Mouse (Mus musculus): ENCODE data around the gene Kndc1. TPM values are rescaled to one million over a fixed set of nuclear protein-coding genes. Genes with fewer than 3 reads are reported as not detected.

Kndc1 gene
- total RNA-seq, 1 experiment from 2014 or later: 1.1 TPM

- peak; percentile 26 for DNase-seq
Observed at GRCm38 (mm10) chr7:139905661-139906060, 11.2 kb downstream of the Kndc1 start.

DNA sequence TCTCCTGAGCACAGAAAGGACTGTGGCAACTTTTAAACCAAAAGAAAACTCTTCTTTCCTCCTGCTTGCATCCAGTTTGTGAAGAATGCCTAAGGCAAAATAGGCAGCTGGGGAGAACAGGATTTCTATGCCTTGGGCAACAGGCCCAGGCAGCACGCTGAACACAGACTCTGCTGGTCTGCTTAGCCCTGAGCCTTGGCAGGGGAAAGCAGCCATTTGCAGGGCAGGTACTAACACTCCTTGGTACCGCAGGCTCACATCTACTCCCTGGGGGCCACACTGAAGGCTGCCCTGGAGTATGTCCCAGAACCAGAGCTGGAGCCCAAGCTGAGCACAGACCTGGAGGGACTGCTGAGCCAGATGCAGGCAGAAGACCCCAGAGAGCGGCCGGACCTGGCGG, 13.7 kb downstream of the Kndc1 start:
- DNase-seq: no peak

DNA sequence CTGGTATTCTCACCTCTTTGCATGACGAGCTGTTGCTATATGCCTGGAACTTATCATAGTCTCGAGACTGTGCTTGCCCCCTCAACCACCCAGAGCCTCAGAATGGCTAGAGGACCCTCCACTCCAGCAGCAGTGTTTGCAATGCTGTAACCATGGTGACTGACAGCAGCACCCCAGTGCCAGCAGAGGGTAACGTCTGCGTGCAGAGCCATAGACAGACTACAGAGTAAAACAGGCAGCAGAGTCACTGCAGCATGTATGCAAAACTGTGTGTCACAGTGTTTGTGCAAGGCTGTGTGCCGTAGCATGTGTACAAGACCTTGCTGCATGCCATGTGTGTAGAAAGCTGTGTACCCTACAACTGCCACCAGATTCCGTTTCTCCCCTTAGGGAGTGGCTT, 15.0 kb downstream of the Kndc1 start:
- DNase-seq: no peak

- DNase-seq: no peak
Observed at GRCm38 (mm10) chr7:139910204-139910835, 15.8 kb downstream of the Kndc1 start.

DNA sequence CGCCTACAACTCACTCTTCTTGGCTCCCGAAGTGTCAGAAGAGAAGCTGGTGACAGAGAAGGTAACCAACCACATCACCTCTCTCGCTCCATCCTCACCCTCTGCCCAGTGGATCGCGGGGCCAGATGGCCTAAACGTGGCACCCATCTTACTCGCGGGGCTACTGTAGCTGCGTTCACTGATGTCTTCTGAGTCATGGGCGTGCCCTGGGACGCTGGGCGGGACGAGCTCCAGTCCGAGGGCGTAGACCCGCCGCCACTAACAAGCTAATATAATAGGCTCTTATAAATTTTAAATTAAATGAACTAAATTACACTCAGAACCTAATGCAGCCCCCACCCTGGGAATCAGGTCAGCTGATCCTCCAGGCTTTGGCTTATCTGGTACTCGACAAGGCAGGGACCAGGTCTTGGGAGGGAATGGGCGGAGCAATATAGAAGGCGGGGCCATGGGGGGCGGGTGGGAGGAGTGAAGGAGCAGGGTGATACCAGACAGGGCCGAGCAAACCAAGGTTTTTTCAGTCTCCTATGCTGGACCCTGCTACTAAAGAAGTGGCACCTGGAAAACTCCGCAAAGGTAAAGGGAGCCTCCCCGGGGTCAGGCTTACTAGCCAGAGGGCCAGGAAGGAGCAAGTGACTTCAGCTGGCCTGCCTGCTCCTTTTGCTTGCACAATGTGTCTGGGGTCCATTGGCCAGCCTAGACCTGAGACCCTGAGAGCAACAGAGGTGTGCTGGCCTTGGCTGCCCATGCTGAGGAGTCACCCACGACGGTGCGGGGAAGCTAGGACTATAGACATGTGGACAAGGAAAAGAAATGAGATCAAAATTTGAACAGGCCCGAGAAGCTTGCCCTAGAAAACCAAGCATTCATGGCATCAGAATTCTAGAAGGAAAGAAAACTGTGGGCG, 19.9 kb downstream of the Kndc1 start:
- no peak for DNase-seq

DNA sequence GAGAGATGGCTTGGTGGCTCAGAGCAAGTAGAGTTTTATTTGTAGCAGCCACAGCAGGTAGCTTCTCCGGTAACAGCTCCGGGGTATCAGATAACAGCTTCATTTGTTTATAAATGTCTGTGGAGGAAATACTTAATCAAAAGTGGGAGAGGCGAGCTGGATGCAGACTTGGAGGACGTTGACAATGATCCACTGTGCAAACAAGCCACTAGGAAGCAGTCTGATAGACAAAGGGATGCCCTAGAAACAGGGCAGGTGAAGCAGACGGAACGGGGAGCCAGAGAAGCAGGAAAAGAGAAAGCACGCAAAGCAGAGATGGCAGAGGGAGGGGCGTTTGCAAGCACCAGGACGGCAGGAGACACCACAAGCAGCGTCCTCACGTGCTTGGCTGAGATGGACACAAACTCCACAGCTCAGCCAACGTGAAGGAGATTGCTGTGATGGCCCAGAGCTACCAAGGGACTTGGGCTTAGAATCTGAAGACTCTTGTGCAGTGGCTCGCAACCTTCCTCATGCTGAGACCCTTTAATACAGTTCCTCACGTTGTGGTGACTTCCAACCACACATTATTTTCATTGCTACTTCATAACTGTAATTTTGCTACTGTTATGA, 21.3 kb downstream of the Kndc1 start:
- no peak for DNase-seq

GRCm38 (mm10) chr7:139916345-139916744, 21.8 kb downstream of the Kndc1 start:
- DNase-seq: no peak

DNA sequence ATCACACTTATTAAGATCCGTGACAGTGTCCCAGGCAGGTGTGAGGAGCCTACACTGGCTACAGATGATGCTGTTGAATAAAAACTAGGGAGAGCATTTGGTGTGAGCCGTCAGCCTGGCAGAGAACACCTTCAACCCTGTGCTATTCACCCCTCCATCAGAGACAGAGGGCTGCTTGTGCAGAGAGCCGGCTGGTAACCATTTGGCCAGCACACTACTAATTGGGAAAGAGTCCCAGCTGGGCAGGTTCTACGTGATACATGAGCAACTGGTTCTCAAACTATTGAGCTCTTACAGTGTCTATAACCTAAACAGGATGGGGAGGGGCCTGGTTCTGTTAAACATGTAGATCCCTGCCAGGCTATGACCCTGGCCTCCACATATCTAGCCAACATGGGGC, 23.8 kb downstream of the Kndc1 start:
- no peak for DNase-seq

GRCm38 (mm10) chr7:139930732-139931131, 36.2 kb downstream of the Kndc1 start:
- DNase-seq: peak; percentile 55

DNA sequence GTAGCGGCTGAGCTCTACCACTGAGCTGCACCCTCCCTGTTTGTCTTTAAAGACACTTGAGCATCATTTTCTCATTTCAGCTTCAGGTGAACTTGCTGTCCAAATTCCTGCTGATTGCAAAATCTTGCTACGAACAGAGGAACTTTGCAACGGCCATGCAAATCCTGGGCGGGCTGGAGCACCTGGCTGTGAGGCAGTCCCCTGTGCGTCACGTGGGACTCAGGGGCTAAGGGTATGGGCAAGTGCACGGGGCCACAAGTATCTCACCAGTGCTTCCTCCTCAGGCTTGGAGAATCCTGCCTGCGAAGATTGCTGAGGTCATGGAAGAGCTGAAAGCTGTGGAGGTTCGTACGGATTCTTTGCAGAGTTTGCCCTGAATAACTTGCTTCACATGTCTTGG, 42.2 kb downstream of the Kndc1 start:
- no peak for DNase-seq

- no peak for DNase-seq
Observed at GRCm38 (mm10) chr7:139937138-139937537, 42.6 kb downstream of the Kndc1 start.

- no peak for DNase-seq
Observed at GRCm38 (mm10) chr7:139937810-139938209, 43.3 kb downstream of the Kndc1 start.

GRCm38 (mm10) chr7:139940476-139941209, 46.1 kb downstream of the Kndc1 start:
- no peak for DNase-seq

- peak; percentile 52 for DNase-seq
Observed at GRCm38 (mm10) chr7:139943674-139944281, 49.3 kb downstream of the Kndc1 start, which contains the start of gene Utf1. Utf1 (plus strand) TSS chr7:139943789.

- DNase-seq: no peak
Observed at GRCm38 (mm10) chr7:139944291-139945240, 50.1 kb downstream of the Kndc1 start.

DNA sequence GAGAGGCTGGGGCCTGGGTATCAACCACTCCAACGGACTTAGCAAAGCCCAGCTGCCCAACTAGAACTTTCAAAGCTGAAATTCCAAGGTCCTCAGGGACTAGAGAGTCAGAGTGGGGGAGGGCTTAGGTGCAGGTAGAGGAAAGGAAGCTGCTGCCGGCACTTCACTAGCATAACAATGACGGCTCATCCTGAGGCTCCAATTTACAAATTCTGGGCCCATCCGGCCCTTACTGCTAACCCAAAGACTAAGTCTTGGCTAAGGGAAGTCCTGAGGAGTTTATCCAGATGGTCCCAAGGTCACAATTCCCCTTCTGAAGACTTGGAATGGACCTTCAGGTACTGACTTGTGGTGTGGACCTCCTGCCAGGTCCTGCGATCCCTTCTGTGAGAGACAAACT, 51.0 kb downstream of the Kndc1 start:
- no peak for DNase-seq

DNA sequence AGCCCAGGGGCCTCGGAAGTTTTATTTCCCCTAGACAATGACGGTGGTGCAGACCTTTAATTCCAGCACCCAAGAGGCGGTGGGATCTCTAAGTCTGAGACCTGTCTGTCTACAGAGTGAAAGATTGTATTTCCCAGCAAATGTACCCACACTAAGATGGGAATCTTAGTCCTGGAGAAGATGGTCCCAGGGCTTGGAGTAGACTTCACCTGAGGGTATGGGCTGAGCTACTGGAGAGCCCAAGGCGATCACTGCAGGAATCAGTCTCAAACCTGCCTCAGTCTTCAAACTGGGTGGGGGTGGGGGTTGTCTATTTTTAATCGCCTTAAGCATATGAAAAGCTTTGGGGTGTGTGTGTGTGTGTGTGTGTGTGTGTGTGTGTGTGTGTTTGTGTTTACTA, 51.5 kb downstream of the Kndc1 start:
- DNase-seq: no peak

- peak; percentile 53 for DNase-seq
Observed at GRCm38 (mm10) chr7:139949893-139950282, 55.4 kb downstream of the Kndc1 start.

DNA sequence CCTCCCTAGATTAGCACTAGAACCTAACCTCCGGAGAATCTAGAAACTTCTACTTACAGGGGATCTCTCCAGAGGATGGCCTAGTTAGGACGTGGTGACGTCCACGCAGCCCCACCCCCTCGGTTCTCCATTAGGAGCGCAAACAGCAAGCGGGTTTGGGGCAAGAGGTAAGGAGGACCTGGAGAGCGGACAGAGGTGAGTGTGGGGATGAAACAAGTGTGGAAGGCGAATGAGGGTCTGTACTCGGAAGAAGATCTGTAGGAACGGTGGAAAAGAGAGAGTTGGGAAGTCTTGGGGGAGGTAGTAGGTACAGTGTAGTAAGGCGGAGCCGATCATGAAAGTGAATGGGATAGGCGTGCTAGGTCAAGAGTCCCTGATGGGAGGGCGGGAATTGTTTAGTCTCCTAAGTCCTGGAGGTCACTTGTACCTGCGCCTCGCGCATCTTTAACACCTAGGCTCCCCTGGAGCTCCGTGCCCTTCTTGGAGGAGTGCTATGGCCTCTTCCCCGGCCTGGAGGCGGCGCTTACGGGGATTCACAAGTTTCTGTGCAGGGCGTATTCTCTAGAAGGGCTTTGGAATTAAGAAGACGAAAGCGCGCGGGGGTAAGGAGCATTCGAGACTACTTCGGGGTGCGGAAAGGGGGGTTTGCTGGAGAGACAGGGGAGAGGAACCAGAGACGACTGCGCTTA, 55.9 kb downstream of the Kndc1 start:
- DNase-seq: peak; percentile 66

DNA sequence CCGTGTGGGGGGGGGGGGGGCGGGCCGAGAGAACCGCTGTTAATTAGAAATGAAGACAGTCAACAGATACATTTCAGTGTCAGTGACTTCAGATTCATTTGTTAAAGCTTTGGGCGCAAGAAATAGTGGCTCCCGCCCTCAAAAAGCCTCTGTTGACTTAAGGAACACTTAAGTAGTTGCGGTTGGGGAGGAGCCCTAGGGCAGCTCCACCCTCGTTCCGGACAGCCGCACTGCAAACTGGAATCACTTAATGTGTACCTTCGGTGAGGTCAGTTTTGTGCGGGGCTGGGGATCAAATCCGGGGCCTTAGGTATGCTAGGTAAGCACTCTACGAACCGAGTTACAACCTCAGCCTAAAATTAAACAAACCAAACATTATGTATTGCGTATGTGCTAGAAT, 56.6 kb downstream of the Kndc1 start:
- no peak for DNase-seq

Measured in adrenal gland, postnatal 25 days (tissue).